Mouse (Mus musculus) liver, embryonic 16.5 days (tissue): ENCODE data around the gene Coq8a. TPM values are rescaled to one million over a fixed set of nuclear protein-coding genes. Genes with fewer than 3 reads are reported as not detected.

ENCODE experiments used
- ATAC-seq: fragments of 200-750 bp; cut with Nextera tagmentation; 2 replicates; pipeline ENCODE4 v1.8.0; 2017; ENCODE audit warnings: low read depth, mild to moderate bottlenecking, moderate number of reproducible peaks, moderate library complexity
- H3K27ac ChIP-seq: fragments of 300-500 bp; sonication (generic); 2 replicates; pipeline ENCODE4 v1.5.1; 2014; ENCODE audit warnings: mild to moderate bottlenecking, low read length
- H3K27me3 ChIP-seq: fragments of 300-500 bp; sonication (generic); 2 replicates; pipeline ENCODE4 v1.6.1; 2014; ENCODE audit warnings: low read depth, low read length, mixed read lengths; ENCODE audit not compliant: control insufficient read depth, insufficient read depth
- H3K36me3 ChIP-seq: fragments of 300-500 bp; sonication (generic); 2 replicates; pipeline ENCODE4 v1.6.1; 2014; ENCODE audit warnings: mild to moderate bottlenecking; ENCODE audit not compliant: control insufficient read depth, insufficient read depth
- H3K4me1 ChIP-seq: fragments of 300-500 bp; sonication (generic); 2 replicates; pipeline ENCODE4 v1.6.1; 2014; ENCODE audit warnings: low read depth, low read length, mixed read lengths; ENCODE audit not compliant: control insufficient read depth
- H3K4me2 ChIP-seq: fragments of 300-500 bp; sonication (generic); 2 replicates; pipeline ENCODE4 v1.6.1; 2014; ENCODE audit warnings: low read depth, low read length, mixed read lengths
- H3K4me3 ChIP-seq: fragments of 300-500 bp; sonication (generic); 2 replicates; pipeline ENCODE4 v1.5.1; 2014; ENCODE audit warnings: low read depth, mild to moderate bottlenecking, low read length
- H3K9ac ChIP-seq: fragments of 300-500 bp; sonication (generic); 2 replicates; pipeline ENCODE4 v1.6.1; 2014; ENCODE audit warnings: low read depth, low read length
- H3K9me3 ChIP-seq: fragments of 300-500 bp; sonication (generic); replicated peaks from 2 replicates; pipeline ENCODE4 v1.6.1; 2016; ENCODE audit warnings: low read length; ENCODE audit not compliant: control insufficient read depth
- WGBS: fragments of 180-500 bp; shearing (Covaris S2); extraction: QIAGEN DNeasy Blood & Tissue Kit; methylation state at CpG from one replicate; pipeline ENCODE4 v1.1.7; 2014; ENCODE audit not compliant: insufficient replicate concordance; 5-methylcytosine and 5-hydroxymethylcytosine counted together
- polyA plus RNA-seq: library from polyadenylated mRNA; unstranded; fragments of >200 nt; fragmentation: Nextera tagmentation; extraction: Ambion mirVana; gene quantifications from 2 replicates; pipeline ENCODE4 v1.2.1, GENCODE M21; 2015

The Coq8a gene
- polyA plus RNA-seq, 1 experiment from 2014 or later = 43.7 TPM

- ATAC-seq = no peak
- Histone ChIP-seq H3K4me1 (no peaks in the 10 kb centered on the region), H3K9me3 (no peaks in the 10 kb centered on the region), H3K36me3 (peaks cover 11% of the 10 kb centered on the region; the same call in 1 of the 2 replicates), H3K27ac (no peak overlapping the region), H3K27me3 (no peaks in the 10 kb centered on the region), H3K9ac (no peak overlapping the region), H3K4me2 (no peak overlapping the region), H3K4me3 (no peak overlapping the region)
- 78% methylated on average over 4 of the region's 4 CpGs for WGBS
These were observed 60.2 kb downstream of the Coq8a start for GRCm38 (mm10) chr1:180139158-180139557.

GRCm38 (mm10) chr1:180132187-180132586 is 67.2 kb downstream of the Coq8a start:
- no peaks in the 10 kb centered on the region for H3K9me3 ChIP-seq
- 47% methylated on average over 4 of the region's 4 CpGs for WGBS
- ATAC-seq = no peak
- H3K27me3 ChIP-seq = no peaks in the 10 kb centered on the region
- no peak overlapping the region for H3K27ac ChIP-seq
- no peaks in the 10 kb centered on the region for H3K4me1 ChIP-seq
- 0 out of 2 replicates have a peak, but pooled peaks cover 3% of the 10 kb centered on the region for H3K36me3 ChIP-seq
- no peak overlapping the region for H3K4me3 ChIP-seq
- no peak overlapping the region for H3K9ac ChIP-seq
- no peak overlapping the region for H3K4me2 ChIP-seq

- H3K4me2 ChIP-seq = no peak overlapping the region
- 58% methylated on average over 3 of the region's 3 CpGs for WGBS
- H3K9me3 ChIP-seq = no peaks in the 10 kb centered on the region
- H3K9ac ChIP-seq = no peak overlapping the region
- H3K36me3 ChIP-seq = 0 out of 2 replicates have a peak, but pooled peaks cover 3% of the 10 kb centered on the region
- H3K4me1 ChIP-seq = no peaks in the 10 kb centered on the region
- no peak overlapping the region for H3K27ac ChIP-seq
- no peaks in the 10 kb centered on the region for H3K27me3 ChIP-seq
- no peak overlapping the region for H3K4me3 ChIP-seq
- no peak for ATAC-seq
These were observed 68.0 kb downstream of the Coq8a start for GRCm38 (mm10) chr1:180131402-180131801.

DNA sequence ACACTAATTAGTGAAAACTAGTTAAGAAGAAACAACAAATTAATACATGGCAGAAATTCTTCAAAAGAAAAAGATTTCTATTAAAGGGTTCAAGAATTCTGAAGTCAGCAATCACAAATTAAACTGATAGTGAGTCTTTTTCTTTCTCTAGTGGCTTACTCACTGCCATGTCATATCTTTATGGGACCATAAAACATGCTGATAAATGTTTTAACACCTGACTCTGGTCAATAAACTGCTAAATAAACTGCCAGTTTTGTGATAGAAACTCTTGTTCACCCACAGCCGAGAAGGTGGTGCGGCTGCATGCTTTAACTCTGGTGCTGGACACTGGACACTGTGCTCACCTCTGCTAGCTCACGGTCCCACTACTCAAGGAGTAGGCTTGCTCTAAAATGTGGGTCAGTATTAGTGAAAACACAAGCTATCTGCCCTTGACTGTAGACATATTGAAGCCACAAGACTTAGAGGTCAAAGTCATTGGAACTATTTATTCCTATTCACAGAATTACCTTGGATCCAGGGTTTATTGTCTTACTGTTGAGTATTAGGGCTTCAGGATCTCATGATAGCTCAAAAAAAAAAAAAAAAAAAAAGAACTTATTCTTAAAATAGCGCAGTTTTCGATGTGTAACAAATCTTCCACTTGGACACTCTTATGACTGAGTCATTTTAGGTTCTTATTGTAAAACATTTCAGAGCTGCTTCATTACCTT is 71.2 kb downstream of the Coq8a start:
- WGBS = 87% methylated on average over 5 of the region's 5 CpGs
- no peak overlapping the region for H3K4me2 ChIP-seq
- no peak overlapping the region for H3K4me3 ChIP-seq
- ATAC-seq = no peak
- no peak overlapping the region for H3K9ac ChIP-seq
- H3K4me1 ChIP-seq = no peaks in the 10 kb centered on the region
- no peak overlapping the region for H3K27ac ChIP-seq
- H3K27me3 ChIP-seq = no peaks in the 10 kb centered on the region
- 0 out of 2 replicates have a peak, but pooled peaks cover 3% of the 10 kb centered on the region for H3K36me3 ChIP-seq
- H3K9me3 ChIP-seq = no peaks in the 10 kb centered on the region

DNA sequence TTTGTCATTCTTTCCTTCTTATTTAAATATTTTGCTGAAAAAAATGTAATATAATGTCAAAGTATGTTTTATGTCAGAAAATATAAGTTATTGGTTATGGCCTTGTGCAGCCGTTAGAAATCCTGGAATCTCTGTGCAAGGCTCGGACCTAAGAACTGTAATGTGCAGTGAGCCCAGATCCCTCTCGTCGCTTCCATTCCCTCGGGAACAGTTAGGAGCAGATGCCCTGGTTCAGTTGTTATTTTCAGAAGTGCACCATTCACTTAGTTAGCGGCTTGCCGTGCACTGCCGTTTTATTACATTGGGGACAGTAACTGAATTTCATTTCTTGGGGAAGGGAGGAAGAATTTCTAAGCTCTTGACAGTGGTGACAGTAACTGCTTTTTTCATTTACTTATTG is 81.2 kb downstream of the Coq8a start:
- H3K36me3 ChIP-seq = no peaks in the 10 kb centered on the region

GRCm38 (mm10) chr1:180116525-180116924 is 82.9 kb downstream of the Coq8a start:
- no peak overlapping the region for H3K9ac ChIP-seq
- ATAC-seq = no peak
- no peak overlapping the region for H3K27ac ChIP-seq
- H3K36me3 ChIP-seq = no peaks in the 10 kb centered on the region
- no peaks in the 10 kb centered on the region for H3K9me3 ChIP-seq
- H3K27me3 ChIP-seq = no peaks in the 10 kb centered on the region
- WGBS = 69% methylated on average over 1 of the region's 1 CpGs
- H3K4me3 ChIP-seq = no peak overlapping the region
- H3K4me1 ChIP-seq = no peaks in the 10 kb centered on the region
- no peak overlapping the region for H3K4me2 ChIP-seq

More for the DNA sequence above, 81.2 kb downstream of the Coq8a start:
- H3K27ac ChIP-seq = no peak overlapping the region
- H3K9ac ChIP-seq = no peak overlapping the region
- H3K4me1 ChIP-seq = no peaks in the 10 kb centered on the region
- H3K9me3 ChIP-seq = no peaks in the 10 kb centered on the region
- no peak overlapping the region for H3K4me2 ChIP-seq
- no peaks in the 10 kb centered on the region for H3K27me3 ChIP-seq
- WGBS = 90% methylated on average over 8 of the region's 8 CpGs
- H3K4me3 ChIP-seq = no peak overlapping the region
- ATAC-seq = no peak

Other genes with a start within 250 kb of the Coq8a start
- 6.7 and 7.1 TPM in 2 replicates for gene Cdc42bpa, start 239.1 kb downstream of the Coq8a start, polyA plus RNA-seq
- 32.2 and 37.0 TPM in 2 replicates for gene Psen2, start 63.8 kb upstream of the Coq8a start, polyA plus RNA-seq
- 1.2 and 1.4 TPM in 2 replicates for gene Itpkb, start 130.9 kb upstream of the Coq8a start, polyA plus RNA-seq